Mouse (Mus musculus) ES-Bruce4 (cell line): ENCODE measurements around the gene Ddc.

ENCODE experiments used
- CTCF ChIP-seq: IDR thresholded peaks from one replicate; pipeline ENCODE4 v1.8.1; 2011; ENCODE audit warnings: low read depth, low read length
- POLR2A ChIP-seq: IDR thresholded peaks from one replicate; pipeline ENCODE4 v1.8.1; 2011; ENCODE audit warnings: low read length; ENCODE audit not compliant: insufficient read depth

DNA sequence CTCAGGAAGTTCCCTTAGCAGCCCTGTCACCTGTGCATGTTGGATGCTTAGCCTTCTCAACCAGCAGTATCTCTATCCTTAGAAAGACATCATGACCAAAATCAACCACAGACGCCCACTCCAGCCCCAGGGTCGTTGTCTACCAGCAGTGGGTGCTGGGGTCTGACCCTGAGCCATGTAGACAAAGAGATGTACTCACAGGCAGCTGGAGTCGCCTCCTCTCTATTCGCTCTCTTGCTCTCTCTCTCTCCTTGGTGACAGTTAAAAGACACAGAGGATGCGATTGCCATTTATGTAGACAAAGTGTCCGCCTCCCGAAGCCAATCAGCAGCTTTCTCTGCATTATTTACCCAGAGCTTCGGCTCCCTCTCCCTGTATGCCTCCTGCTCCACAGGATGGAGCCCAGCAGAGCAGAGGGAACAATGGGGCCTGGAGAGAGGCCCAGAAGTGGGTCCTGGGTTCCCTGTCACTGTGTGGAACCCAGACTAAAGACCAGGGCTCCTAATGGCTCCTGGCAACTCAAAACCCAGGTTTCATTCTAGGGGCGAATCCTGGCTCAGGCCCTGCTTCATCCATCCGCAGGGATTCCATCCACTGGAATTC, 7.7 kb downstream of the Ddc start:
- no peak for TF ChIP-seq CTCF
- no peak for TF ChIP-seq POLR2A
